Mouse (Mus musculus) forebrain, embryonic 15.5 days (tissue): ENCODE data around the gene Dpf2. TPM values are rescaled to one million over a fixed set of nuclear protein-coding genes. Genes with fewer than 3 reads are reported as not detected.

Experiments used
- ATAC-seq: fragments of 200-750 bp; cut with Nextera tagmentation; replicated peaks from 2 replicates; pipeline ENCODE4 v1.8.0; 2017; ENCODE audit warnings: mild to moderate bottlenecking, moderate TSS enrichment, moderate library complexity
- H3K27ac ChIP-seq: fragments of 300-500 bp; sonication (generic); replicated peaks from 2 replicates; pipeline ENCODE4 v1.5.1; 2015; ENCODE audit warnings: mild to moderate bottlenecking, inconsistent platforms
- H3K27me3 ChIP-seq: fragments of 300-500 bp; sonication (generic); 2 replicates; pipeline ENCODE4 v1.6.1; 2015; ENCODE audit warnings: inconsistent platforms
- H3K36me3 ChIP-seq: fragments of 300-500 bp; sonication (generic); 2 replicates; pipeline ENCODE4 v1.6.1; 2015; ENCODE audit warnings: mild to moderate bottlenecking, inconsistent platforms
- H3K4me1 ChIP-seq: fragments of 300-500 bp; sonication (generic); 2 replicates; pipeline ENCODE4 v1.6.1; 2015; ENCODE audit warnings: inconsistent platforms
- H3K4me2 ChIP-seq: fragments of 300-500 bp; sonication (generic); replicated peaks from 2 replicates; pipeline ENCODE4 v1.6.1; 2015; ENCODE audit warnings: mild to moderate bottlenecking, inconsistent platforms
- H3K4me3 ChIP-seq: fragments of 300-500 bp; sonication (generic); 2 replicates; pipeline ENCODE4 v1.5.1; 2015; ENCODE audit warnings: mild to moderate bottlenecking, inconsistent platforms
- H3K9ac ChIP-seq: fragments of 300-500 bp; sonication (generic); replicated peaks from 2 replicates; pipeline ENCODE4 v1.6.1; 2015; ENCODE audit warnings: mild to moderate bottlenecking, inconsistent platforms
- H3K9me3 ChIP-seq: fragments of 300-500 bp; sonication (generic); 2 replicates; pipeline ENCODE4 v1.6.1; 2016; ENCODE audit warnings: inconsistent platforms
- WGBS: fragments of 180-500 bp; shearing (Covaris S2); methylation state at CpG from one replicate; pipeline ENCODE4 v1.1.7; 2015; ENCODE audit warnings: mixed read lengths; 5-methylcytosine and 5-hydroxymethylcytosine counted together
- polyA plus RNA-seq: library from polyadenylated mRNA; unstranded; fragments of >200 nt; fragmentation: Nextera tagmentation; extraction: Ambion mirVana; gene quantifications from 2 replicates; pipeline ENCODE4 v1.2.1, GENCODE M21; 2015

Gene Dpf2
- polyA plus RNA-seq, 1 experiment from 2014 or later, result 120 TPM

DNA sequence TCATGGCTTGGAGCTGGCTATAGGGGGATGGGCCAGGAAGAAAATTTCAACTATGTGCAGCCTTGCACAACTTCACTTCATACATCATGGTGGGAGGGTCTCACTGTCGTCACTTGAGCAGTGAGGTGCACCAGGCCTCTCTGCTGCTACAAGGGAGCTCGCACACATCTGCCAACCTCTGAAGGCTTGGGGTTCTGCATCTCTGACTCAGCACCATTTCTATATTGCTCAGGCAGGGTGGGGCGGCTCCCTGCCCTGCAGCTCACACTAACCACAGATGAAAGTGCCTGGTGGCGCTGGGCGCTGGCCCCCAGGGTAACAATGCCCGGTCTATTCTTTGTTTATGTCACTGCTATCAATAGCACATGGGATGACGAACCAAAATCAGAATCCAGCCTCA is 32.2 kb upstream of the Dpf2 start:
- WGBS, result 87% methylated on average over 7 of the region's 7 CpGs
- Histone ChIP-seq H3K9ac (no peak overlapping the region), H3K4me1 (peaks cover 8% of the 10 kb centered on the region), H3K36me3 (peaks cover 2% of the 10 kb centered on the region; the same call in 1 of the 2 replicates), H3K4me2 (no peak overlapping the region), H3K27ac (no peak overlapping the region), H3K4me3 (no peak overlapping the region), H3K27me3 (no peaks in the 10 kb centered on the region), H3K9me3 (no peaks in the 10 kb centered on the region)
- ATAC-seq, result no peak

DNA sequence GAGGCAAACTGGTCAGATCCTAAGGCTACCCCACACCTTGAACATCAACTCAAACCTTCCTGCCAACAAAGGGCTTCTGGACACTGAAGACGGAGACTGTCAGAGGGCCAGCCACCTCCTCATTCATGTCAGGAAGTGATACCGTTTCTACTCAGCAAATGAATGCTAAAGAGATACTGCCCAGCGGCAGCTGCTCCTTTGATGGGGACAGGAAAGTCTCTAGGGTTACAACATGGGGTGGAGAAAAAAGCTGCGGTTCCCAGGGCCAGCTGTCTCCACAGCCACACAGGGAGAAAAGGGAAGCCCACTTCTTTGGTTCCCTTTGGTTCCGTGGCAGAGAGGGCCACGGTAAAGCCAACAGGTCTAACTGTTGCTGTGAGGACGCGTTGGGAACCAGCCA is 31.3 kb upstream of the Dpf2 start:
- Histone ChIP-seq H3K36me3 (no peaks in the 10 kb centered on the region), H3K9ac (no peak overlapping the region), H3K4me1 (peaks cover 15% of the 10 kb centered on the region), H3K27me3 (no peaks in the 10 kb centered on the region), H3K27ac (no peak overlapping the region), H3K4me3 (no peak overlapping the region), H3K4me2 (no peak overlapping the region), H3K9me3 (no peaks in the 10 kb centered on the region)
- no peak for ATAC-seq
- WGBS, result 82% methylated on average over 8 of the region's 8 CpGs

DNA sequence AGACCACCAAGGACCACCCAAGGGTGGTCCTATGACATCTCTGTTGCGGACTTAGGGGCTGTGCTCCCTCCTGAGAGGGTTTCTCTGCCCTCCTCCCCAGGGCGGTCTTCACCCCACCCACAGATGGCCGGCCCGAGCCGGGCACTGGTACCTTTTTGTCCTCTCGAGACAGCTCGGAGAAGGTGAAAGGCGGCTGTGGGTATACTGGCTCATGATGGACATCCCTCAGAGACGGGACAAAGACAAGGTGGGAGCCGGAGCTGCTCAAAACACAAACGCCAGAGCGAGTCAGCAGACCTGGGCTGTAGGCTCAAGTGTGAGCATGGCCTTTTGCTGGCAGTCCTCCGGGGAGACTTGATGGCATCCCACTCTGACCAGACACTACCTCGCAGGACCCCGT is 30.6 kb upstream of the Dpf2 start:
- H3K4me1 ChIP-seq, result peaks cover 15% of the 10 kb centered on the region
- ATAC-seq, result no peak
- no peak overlapping the region for H3K9ac ChIP-seq
- H3K4me3 ChIP-seq, result no peak overlapping the region
- no peaks in the 10 kb centered on the region for H3K27me3 ChIP-seq
- 92% methylated on average over 15 of the region's 15 CpGs for WGBS
- H3K27ac ChIP-seq, result no peak overlapping the region
- no peaks in the 10 kb centered on the region for H3K9me3 ChIP-seq
- no peaks in the 10 kb centered on the region for H3K36me3 ChIP-seq
- H3K4me2 ChIP-seq, result no peak overlapping the region

DNA sequence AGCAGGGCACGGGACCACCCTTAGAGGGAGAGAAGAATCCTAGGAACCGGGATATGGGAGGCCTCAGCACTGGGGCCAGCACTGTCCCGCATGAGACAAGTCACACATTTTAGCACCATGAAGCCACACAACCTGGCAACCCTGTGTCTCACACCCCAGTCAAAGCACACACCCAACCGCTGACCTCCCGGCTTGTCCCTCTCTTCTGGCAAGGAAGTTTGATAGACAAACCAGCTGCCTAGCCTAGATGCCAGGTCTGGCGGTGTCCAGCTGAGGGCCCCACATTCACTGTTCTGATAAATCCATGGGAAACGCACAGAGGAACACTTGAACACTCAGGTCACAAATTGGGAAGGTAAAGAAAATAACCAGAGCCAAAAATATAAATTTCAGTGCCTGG is 29.8 kb upstream of the Dpf2 start:
- H3K9me3 ChIP-seq, result no peaks in the 10 kb centered on the region
- no peak overlapping the region for H3K27ac ChIP-seq
- H3K36me3 ChIP-seq, result no peaks in the 10 kb centered on the region
- H3K27me3 ChIP-seq, result no peaks in the 10 kb centered on the region
- no peak for ATAC-seq
- peaks cover 21% of the 10 kb centered on the region for H3K4me1 ChIP-seq
- no peak overlapping the region for H3K4me3 ChIP-seq
- H3K9ac ChIP-seq, result no peak overlapping the region
- 93% methylated on average over 7 of the region's 7 CpGs for WGBS
- H3K4me2 ChIP-seq, result no peak overlapping the region

DNA sequence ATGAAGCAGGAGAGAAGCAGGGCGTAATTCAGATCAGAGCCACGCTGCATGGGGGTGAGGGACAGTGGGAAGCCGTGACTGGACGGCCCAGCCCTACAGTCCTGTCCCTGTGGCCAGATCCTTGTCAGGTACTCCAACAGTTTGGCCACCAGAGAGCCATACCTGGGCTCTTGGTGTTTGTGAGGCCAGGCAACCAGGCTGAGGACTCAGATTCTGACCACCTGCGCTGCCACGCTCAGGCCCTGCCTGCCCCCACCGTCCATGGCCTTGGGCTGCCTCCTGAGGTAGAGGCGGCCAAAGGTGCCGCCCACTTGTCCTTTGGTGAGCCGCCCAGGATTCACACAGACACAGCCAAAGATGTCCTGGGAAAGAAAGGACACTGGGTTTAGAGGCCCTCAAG is 27.8 kb upstream of the Dpf2 start:
- peaks cover 25% of the 10 kb centered on the region for H3K4me1 ChIP-seq
- ATAC-seq, result no peak
- no peak overlapping the region for H3K4me2 ChIP-seq
- no peak overlapping the region for H3K4me3 ChIP-seq
- no peaks in the 10 kb centered on the region for H3K27me3 ChIP-seq
- H3K27ac ChIP-seq, result peak overlapping the region; percentile 68
- no peak overlapping the region for H3K9ac ChIP-seq
- H3K9me3 ChIP-seq, result no peaks in the 10 kb centered on the region
- no peaks in the 10 kb centered on the region for H3K36me3 ChIP-seq
- WGBS, result 90% methylated on average over 10 of the region's 10 CpGs

DNA sequence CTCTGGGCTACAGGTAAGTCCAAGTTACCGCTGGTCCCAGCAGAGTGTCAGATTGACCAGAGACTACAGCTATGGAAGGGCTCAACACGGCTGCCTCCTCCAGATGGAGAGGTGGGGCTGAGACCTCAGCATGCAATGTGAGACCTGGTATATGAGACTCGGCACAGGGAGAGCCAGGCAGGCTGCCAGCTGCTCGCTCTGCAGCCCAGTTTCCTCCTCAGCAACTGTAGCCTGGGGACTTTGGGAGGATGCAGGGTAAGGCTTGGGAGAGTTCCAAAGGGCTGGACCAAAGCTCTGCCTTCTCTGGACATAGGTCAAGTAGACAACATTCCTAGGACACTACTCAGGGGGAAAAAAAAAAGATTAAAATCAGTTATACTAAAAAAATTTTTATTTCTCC is 27.4 kb upstream of the Dpf2 start:
- H3K4me2 ChIP-seq, result no peak overlapping the region
- no peaks in the 10 kb centered on the region for H3K9me3 ChIP-seq
- peak overlapping the region; percentile 68 for H3K27ac ChIP-seq
- no peak overlapping the region for H3K4me3 ChIP-seq
- H3K27me3 ChIP-seq, result no peaks in the 10 kb centered on the region
- 51% methylated on average over 4 of the region's 4 CpGs for WGBS
- no peaks in the 10 kb centered on the region for H3K36me3 ChIP-seq
- no peak overlapping the region for H3K9ac ChIP-seq
- H3K4me1 ChIP-seq, result peaks cover 25% of the 10 kb centered on the region
- ATAC-seq, result 0 out of 2 replicates have a peak, but pooled peaks have one; percentile 35

DNA sequence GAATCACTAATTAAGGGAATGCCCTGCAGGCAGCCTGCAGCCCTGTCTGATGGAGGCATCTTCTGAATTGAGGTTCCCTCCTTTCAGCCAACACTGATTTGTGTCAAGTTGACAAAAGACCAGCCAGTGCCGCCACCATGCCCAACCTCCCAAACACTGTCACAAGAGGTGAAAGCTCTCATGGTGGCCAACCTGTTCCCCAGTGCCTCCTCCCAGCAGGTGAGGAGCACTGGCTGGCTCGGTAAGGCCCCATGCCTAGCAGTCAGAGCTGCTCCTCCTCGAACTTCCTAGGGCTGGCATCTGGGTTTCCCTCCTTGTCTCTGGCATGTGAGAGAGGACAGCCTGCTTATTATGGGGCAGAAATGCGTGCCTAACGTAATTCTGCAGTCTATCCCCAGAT is 26.9 kb upstream of the Dpf2 start:
- no peak overlapping the region for H3K4me3 ChIP-seq
- ATAC-seq, result 0 out of 2 replicates have a peak, but pooled peaks have one; percentile 4
- no peak overlapping the region for H3K9ac ChIP-seq
- H3K36me3 ChIP-seq, result no peaks in the 10 kb centered on the region
- H3K4me1 ChIP-seq, result peaks cover 25% of the 10 kb centered on the region
- peak overlapping the region; percentile 68 for H3K27ac ChIP-seq
- H3K9me3 ChIP-seq, result no peaks in the 10 kb centered on the region
- no peaks in the 10 kb centered on the region for H3K27me3 ChIP-seq
- no peak overlapping the region for H3K4me2 ChIP-seq
- WGBS, result 60% methylated on average over 5 of the region's 5 CpGs

DNA sequence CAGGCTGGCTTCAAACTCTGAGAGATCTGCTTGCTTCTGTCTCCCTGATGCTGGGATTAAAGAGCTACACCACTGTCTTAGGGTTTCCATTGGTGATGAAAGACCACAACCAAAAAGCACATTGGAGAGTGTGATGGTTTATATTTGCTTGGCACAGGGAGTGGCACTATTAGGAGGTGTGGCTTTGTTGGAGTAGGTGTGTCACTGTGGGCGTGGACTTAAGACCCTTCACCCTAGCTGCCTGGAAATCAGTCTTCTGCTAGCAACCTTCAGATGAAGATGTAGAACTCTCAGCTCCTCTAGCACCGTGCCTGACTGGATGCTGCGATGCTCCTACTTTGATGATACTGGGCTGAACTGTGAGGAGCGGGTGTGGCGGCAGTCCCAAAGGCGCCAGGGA is 25.7 kb upstream of the Dpf2 start:
- H3K9me3 ChIP-seq, result no peaks in the 10 kb centered on the region
- H3K4me1 ChIP-seq, result peaks cover 25% of the 10 kb centered on the region
- no peaks in the 10 kb centered on the region for H3K36me3 ChIP-seq
- no peak overlapping the region for H3K9ac ChIP-seq
- WGBS, result 91% methylated on average over 6 of the region's 6 CpGs
- H3K4me3 ChIP-seq, result no peak overlapping the region
- no peak overlapping the region for H3K4me2 ChIP-seq
- no peak for ATAC-seq
- no peaks in the 10 kb centered on the region for H3K27me3 ChIP-seq
- no peak overlapping the region for H3K27ac ChIP-seq

DNA sequence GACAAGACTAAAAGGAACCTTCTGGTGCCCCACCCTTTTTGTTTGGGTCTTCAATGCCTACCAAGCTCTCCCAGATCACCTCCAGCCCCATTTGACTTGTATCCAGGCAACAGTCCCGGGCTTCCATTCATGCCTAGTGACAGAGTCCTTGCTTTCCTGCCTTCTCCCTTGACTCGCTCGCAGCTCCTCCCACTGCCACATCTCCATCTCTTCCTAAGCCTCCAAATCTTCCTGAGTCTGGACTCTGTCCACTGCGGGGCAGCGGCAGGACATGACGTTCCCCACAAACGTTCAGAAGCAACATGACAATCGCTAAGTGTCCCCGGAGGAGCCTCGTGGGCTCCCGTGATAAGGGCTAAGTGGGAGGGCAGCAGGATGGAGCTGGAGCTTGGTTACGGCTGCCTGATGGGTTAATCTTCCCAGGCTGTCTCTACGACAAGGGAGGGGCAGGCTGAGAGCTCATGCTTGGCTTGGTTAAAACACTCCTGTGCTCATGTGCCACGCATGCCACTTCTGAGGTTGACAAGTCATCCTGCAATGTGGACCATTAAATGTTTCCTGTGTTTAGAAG is 25.1 kb upstream of the Dpf2 start:
- no peak for ATAC-seq
- no peak overlapping the region for H3K9ac ChIP-seq
- H3K4me2 ChIP-seq, result peak overlapping the region; percentile 4; the same call in 1 of the 2 replicates
- peaks cover 25% of the 10 kb centered on the region for H3K4me1 ChIP-seq
- no peaks in the 10 kb centered on the region for H3K27me3 ChIP-seq
- 33% methylated on average over 14 of the region's 14 CpGs for WGBS
- no peak overlapping the region for H3K27ac ChIP-seq
- H3K4me3 ChIP-seq, result no peak overlapping the region
- H3K36me3 ChIP-seq, result no peaks in the 10 kb centered on the region
- no peaks in the 10 kb centered on the region for H3K9me3 ChIP-seq

DNA sequence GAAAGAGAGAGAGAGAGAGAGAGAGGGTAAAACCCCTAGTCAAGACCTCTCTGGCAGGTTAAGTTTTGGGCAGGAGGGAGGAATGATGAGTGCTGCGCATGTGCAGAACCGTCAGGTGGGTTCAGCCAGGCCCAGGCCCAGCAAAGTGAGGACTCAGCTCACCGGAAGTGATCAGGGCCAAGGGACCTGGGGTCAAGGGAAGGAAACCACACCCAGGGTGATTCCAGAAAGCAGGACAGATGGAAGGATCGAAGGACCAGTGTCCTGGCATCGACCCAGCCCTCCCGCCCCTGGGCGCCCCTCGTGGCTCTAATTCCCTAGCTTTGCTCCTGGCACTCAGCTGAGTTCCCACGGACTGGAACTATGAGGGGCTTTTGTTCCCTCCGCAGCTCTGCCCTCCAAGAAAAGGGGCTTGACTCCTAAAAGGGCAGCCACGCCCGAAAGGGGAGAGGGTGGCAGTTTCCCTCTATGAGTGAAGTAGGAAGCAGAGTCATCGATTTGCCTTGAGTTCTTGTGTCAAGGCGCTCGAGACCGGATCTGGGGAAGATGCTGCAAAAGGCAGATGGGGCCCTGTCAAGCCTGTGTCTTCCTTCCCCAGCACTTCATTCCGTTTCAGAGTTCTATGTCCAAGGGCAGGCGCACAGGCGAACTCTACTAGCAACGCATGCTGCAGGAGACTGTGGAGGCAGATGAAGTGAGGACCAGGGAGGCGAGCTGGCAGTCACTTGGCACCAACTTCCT is 24.5 kb upstream of the Dpf2 start:
- ATAC-seq, result no peak
- no peaks in the 10 kb centered on the region for H3K9me3 ChIP-seq
- H3K27ac ChIP-seq, result no peak overlapping the region
- no peak overlapping the region for H3K9ac ChIP-seq
- no peaks in the 10 kb centered on the region for H3K36me3 ChIP-seq
- H3K4me2 ChIP-seq, result peak overlapping the region; percentile 4; the same call in 1 of the 2 replicates
- WGBS, result 56% methylated on average over 20 of the region's 21 CpGs
- no peak overlapping the region for H3K4me3 ChIP-seq
- H3K4me1 ChIP-seq, result peaks cover 25% of the 10 kb centered on the region
- H3K27me3 ChIP-seq, result no peaks in the 10 kb centered on the region

DNA sequence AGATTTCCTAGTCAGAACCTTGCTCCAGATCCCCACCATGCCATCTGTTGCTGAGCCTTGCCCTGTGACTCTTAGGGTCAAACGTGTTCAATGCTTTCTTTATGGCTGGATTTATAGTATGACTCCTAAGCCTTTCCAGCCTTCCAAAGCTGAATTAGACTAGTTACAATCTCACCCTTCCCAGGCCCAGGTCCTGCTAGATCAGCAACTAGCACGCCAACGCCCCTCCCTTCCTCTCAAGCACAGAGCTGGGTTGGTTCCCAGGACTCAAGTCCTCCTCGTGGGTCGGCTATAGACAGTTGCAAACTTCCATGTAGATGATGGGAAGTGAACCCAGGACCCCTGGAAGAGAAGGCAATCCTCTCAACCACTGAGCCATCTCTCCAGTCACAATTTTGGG is 22.9 kb upstream of the Dpf2 start:
- Histone ChIP-seq H3K4me2 (no peak overlapping the region), H3K9me3 (no peaks in the 10 kb centered on the region), H3K36me3 (no peaks in the 10 kb centered on the region), H3K4me3 (no peak overlapping the region), H3K9ac (no peak overlapping the region), H3K4me1 (peaks cover 24% of the 10 kb centered on the region), H3K27ac (no peak overlapping the region), H3K27me3 (no peaks in the 10 kb centered on the region)
- 82% methylated on average over 5 of the region's 5 CpGs for WGBS
- no peak for ATAC-seq

DNA sequence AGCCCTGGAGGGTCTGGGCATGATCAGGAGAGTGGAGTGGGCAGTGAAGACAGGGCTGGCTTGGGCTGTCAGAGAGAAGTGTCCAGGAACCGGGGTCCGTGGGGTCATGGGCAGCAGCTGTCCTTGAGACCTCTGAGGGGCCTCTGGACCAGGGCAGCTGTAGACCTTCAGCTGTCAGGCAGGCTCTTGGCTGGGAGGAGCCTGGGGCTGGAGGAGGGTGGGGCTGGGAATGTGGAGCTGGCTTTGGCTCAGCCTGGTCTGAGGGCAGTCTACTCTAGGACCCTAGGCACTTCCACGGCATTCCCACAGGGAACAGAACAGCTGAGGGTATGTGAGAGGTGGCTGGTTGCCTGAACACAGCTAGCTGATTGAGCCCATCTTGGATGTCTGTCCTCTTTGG is 22.5 kb upstream of the Dpf2 start:
- Histone ChIP-seq H3K27ac (no peak overlapping the region), H3K4me3 (no peak overlapping the region), H3K4me1 (peaks cover 20% of the 10 kb centered on the region), H3K4me2 (no peak overlapping the region), H3K27me3 (no peaks in the 10 kb centered on the region), H3K36me3 (no peaks in the 10 kb centered on the region), H3K9ac (no peak overlapping the region), H3K9me3 (no peaks in the 10 kb centered on the region)
- 80% methylated on average over 3 of the region's 3 CpGs for WGBS
- no peak for ATAC-seq
